Comparison of ENCODE assay signal across 30 mouse cellular contexts in genomic region chr7:24563837-24564206, GRCm38 (mm10). TPM values are rescaled to one million over a fixed set of nuclear protein-coding genes. Genes with fewer than 3 reads are reported as not detected.
A peak's percentile ranks its signal among the peaks of the same experiment; 100 is the strongest.
DNase-seq lines count a peak whose midpoint lies in the region; ATAC-seq and TF ChIP-seq lines count a peak whose summit lies in the region.
"Had no signal": no experiment of that assay in that cellular context is flagged by ENCODE, and none has a peak within 500 bp of the region (broad histone marks: within the 10 kb centered on the region; RNA-seq: fewer than 3 reads in every experiment).

No protein-coding gene starts in this region.

- intact Hi-C loops in heart, postnatal 25 days (cut with DNase I): loop anchor here (2.0 kb wide), 1 partner anchor 91 kb away; no protein-coding TSS in a partner anchor

- H3K36me3 ChIP-seq in kidney, embryonic 15.5 days: peaks cover 90% of the 10 kb centered on the region
- peaks cover 87% of the 10 kb centered on the region for H3K36me3 ChIP-seq in E14TG2a.4 (ENCODE audit: insufficient read depth, low read length)
- peaks cover 97% of the 10 kb centered on the region for H3K36me3 ChIP-seq in embryonic facial prominence, embryonic 10.5 days (replicated peaks)

- peaks cover 7% of the 10 kb centered on the region; the same call in 1 of the 2 replicates for H3K4me1 ChIP-seq in kidney, embryonic 15.5 days
- H3K4me1 ChIP-seq in E14TG2a.4 (replicated peaks; ENCODE audit: low read depth, low read length): peaks cover 81% of the 10 kb centered on the region
- no peaks in the 10 kb centered on the region for H3K4me1 ChIP-seq in embryonic facial prominence, embryonic 10.5 days
- H3K4me1 ChIP-seq: embryonic facial prominence, embryonic 13.5 days; forebrain, embryonic 12.5 days; forebrain, embryonic 15.5 days; heart, embryonic 12.5 days; heart, embryonic 15.5 days had no signal

- H3K4me2 ChIP-seq in kidney, embryonic 15.5 days: no peak overlapping the region
- H3K4me2 ChIP-seq: embryonic facial prominence, embryonic 13.5 days; forebrain, embryonic 12.5 days; forebrain, embryonic 15.5 days; heart, embryonic 12.5 days; heart, embryonic 15.5 days; hindbrain, embryonic 14.5 days had no signal

- WGBS in kidney, embryonic 15.5 days: 82% methylated on average over 4 of the region's 4 CpGs
- WGBS in embryonic facial prominence, embryonic 10.5 days: 85% methylated on average over 4 of the region's 4 CpGs

- no peak for DNase-seq in kidney, postnatal 14 days
- peak; percentile 13 for DNase-seq in 416B (ENCODE audit: low read depth)
- peak; percentile 47 for DNase-seq in ZHBTc4 (ENCODE audit: low read depth, low spot score)
- DNase-seq in heart, postnatal 25 days (ENCODE audit: low spot score): no peak
- DNase-seq in embryonic facial prominence, embryonic 10.5 days (ENCODE audit: low spot score): no peak
- DNase-seq: adrenal gland, postnatal 10 days; adrenal gland, postnatal 36 days; cerebellum, adult 18-20 months; cerebellum, adult 9-11 months; cerebellum, postnatal 25 days; gastrocnemius, postnatal 10 days; heart, adult 18-20 months; heart, postnatal 10 days; heart, postnatal 4 days had no signal

- no peak overlapping the region for H3K9ac ChIP-seq in kidney, embryonic 15.5 days
- H3K9ac ChIP-seq: embryonic facial prominence, embryonic 13.5 days; forebrain, embryonic 12.5 days; forebrain, embryonic 15.5 days; heart, embryonic 12.5 days; heart, embryonic 15.5 days; hindbrain, embryonic 14.5 days had no signal

- no peaks in the 10 kb centered on the region for H3K9me3 ChIP-seq in kidney, embryonic 15.5 days (replicated peaks)
- no peaks in the 10 kb centered on the region for H3K9me3 ChIP-seq in E14TG2a.4 (ENCODE audit: low read length)
- H3K9me3 ChIP-seq in embryonic facial prominence, embryonic 10.5 days: no peaks in the 10 kb centered on the region
- H3K9me3 ChIP-seq: embryonic facial prominence, embryonic 13.5 days; forebrain, embryonic 12.5 days; forebrain, embryonic 15.5 days; heart, embryonic 12.5 days; heart, embryonic 15.5 days had no signal

- no peak overlapping the region for H3K4me3 ChIP-seq in kidney, embryonic 15.5 days (replicated peaks)
- 0 out of 2 replicates have a peak overlapping the region, but pooled peaks have one; percentile 4 for H3K4me3 ChIP-seq in E14TG2a.4 (replicated peaks; ENCODE audit: low read length)
- no peak overlapping the region for H3K4me3 ChIP-seq in embryonic facial prominence, embryonic 10.5 days
- H3K4me3 ChIP-seq: embryonic facial prominence, embryonic 13.5 days; erythroblast, embryonic 14.5 days; forebrain, embryonic 12.5 days; forebrain, embryonic 15.5 days; heart, embryonic 12.5 days; heart, embryonic 15.5 days had no signal

- no peaks in the 10 kb centered on the region for H3K27me3 ChIP-seq in kidney, embryonic 15.5 days
- no peaks in the 10 kb centered on the region for H3K27me3 ChIP-seq in E14TG2a.4 (ENCODE audit: insufficient read depth, low read length)
- H3K27me3 ChIP-seq in embryonic facial prominence, embryonic 10.5 days (replicated peaks; ENCODE audit: low read depth, poor library complexity, severe bottlenecking): no peaks in the 10 kb centered on the region
- H3K27me3 ChIP-seq: embryonic facial prominence, embryonic 13.5 days; forebrain, embryonic 12.5 days; forebrain, embryonic 15.5 days; heart, embryonic 12.5 days; heart, embryonic 15.5 days had no signal

- 0 out of 2 replicates have a peak, but pooled peaks have one; percentile 4 for ATAC-seq in kidney, embryonic 15.5 days (replicated peaks; ENCODE audit: low FRiP score)
- ATAC-seq: intestine, embryonic 16.5 days had no signal

- TF ChIP-seq CTCF in E14TG2a.4 (conservative IDR thresholded peaks at IDR 0.05; ENCODE audit: low read length): no peak

- no peak overlapping the region for H3K27ac ChIP-seq in kidney, embryonic 15.5 days
- no peak overlapping the region for H3K27ac ChIP-seq in embryonic facial prominence, embryonic 10.5 days (replicated peaks)
- H3K27ac ChIP-seq: embryonic facial prominence, embryonic 13.5 days; forebrain, embryonic 12.5 days; forebrain, embryonic 15.5 days; heart, embryonic 15.5 days; hindbrain, embryonic 14.5 days; hindbrain, postnatal 0 days had no signal

RNA-seq across cellular contexts. Expression of gene Xrcc1, which starts 17.7 kb away (rescaled TPM):
- 117 and 137 TPM in 2 replicates for polyA plus RNA-seq in kidney, embryonic 15.5 days (2015; fragmentation: Nextera tagmentation; extraction: Ambion mirVana)
- total RNA-seq in heart, postnatal 25 days (2021): 10 to 100 TPM; 27.8 to 27.9 TPM
- polyA plus RNA-seq in embryonic facial prominence, embryonic 10.5 days (2016; fragmentation: Nextera tagmentation; extraction: Ambion mirVana): 169 TPM in 2 replicates

RNA-seq across cellular contexts. Expression of gene Pinlyp, which starts 17.9 kb away (rescaled TPM):
- 0.31 and 0.33 TPM in 2 replicates for polyA plus RNA-seq in kidney, embryonic 15.5 days (2015; fragmentation: Nextera tagmentation; extraction: Ambion mirVana)
- total RNA-seq in heart, postnatal 25 days (2021): not detected
- polyA plus RNA-seq in embryonic facial prominence, embryonic 10.5 days (2016; fragmentation: Nextera tagmentation; extraction: Ambion mirVana): not detected in 2 replicates
- total RNA-seq: adrenal gland, adult 18-20 months; adrenal gland, postnatal 10 days; adrenal gland, postnatal 36 days; common myeloid progenitor, adult 5-6 weeks; gastrocnemius, postnatal 10 days; heart, adult 18-20 months; heart, postnatal 10 days; heart, postnatal 4 days; hindbrain, postnatal 0 days; MEL had no signal
- polyA plus RNA-seq: CD4-positive, CD25-positive, alpha-beta regulatory T cell, adult 4 months; erythroblast, embryonic 14.5 days; forebrain, embryonic 12.5 days; forebrain, embryonic 15.5 days; heart, embryonic 12.5 days; heart, embryonic 15.5 days; hindbrain, embryonic 14.5 days; hindbrain, postnatal 0 days; inflammation-experienced regulatory T-cells, adult 6 months had no signal

RNA-seq across cellular contexts. Expression of gene Ethe1, which starts 23.5 kb away (rescaled TPM):
- polyA plus RNA-seq in kidney, embryonic 15.5 days (2015; fragmentation: Nextera tagmentation; extraction: Ambion mirVana): 46.8 and 48.4 TPM in 2 replicates
- total RNA-seq in heart, postnatal 25 days (2021): 10 to 100 TPM; 44.6 to 49.1 TPM
- polyA plus RNA-seq in embryonic facial prominence, embryonic 10.5 days (2016; fragmentation: Nextera tagmentation; extraction: Ambion mirVana): 26.3 and 27.3 TPM in 2 replicates

RNA-seq across cellular contexts. Expression of gene Zfp575, which starts 23.6 kb away (rescaled TPM):
- polyA plus RNA-seq in kidney, embryonic 15.5 days (2015; fragmentation: Nextera tagmentation; extraction: Ambion mirVana): 4.0 and 5.5 TPM in 2 replicates
- total RNA-seq in heart, postnatal 25 days (2021): under 1 TPM; 0.08 to 0.17 TPM
- 2.0 and 2.1 TPM in 2 replicates for polyA plus RNA-seq in embryonic facial prominence, embryonic 10.5 days (2016; fragmentation: Nextera tagmentation; extraction: Ambion mirVana)
- total RNA-seq: common myeloid progenitor, adult 5-6 weeks had no signal

RNA-seq across cellular contexts. Expression of gene Irgq, which starts 33.3 kb away (rescaled TPM):
- polyA plus RNA-seq in kidney, embryonic 15.5 days (2015; fragmentation: Nextera tagmentation; extraction: Ambion mirVana): 7.4 and 8.3 TPM in 2 replicates
- total RNA-seq in heart, postnatal 25 days (2021): 10 to 100 TPM; 15.7 to 18.2 TPM
- 8.2 and 8.9 TPM in 2 replicates for polyA plus RNA-seq in embryonic facial prominence, embryonic 10.5 days (2016; fragmentation: Nextera tagmentation; extraction: Ambion mirVana)

Comparison
In these comparisons a context has a peak if more than half of its experiments do, and no peak if none do; other contexts are left out.
1. DNase-seq: peak in 416B (single experiment) and ZHBTc4 (single experiment); none in kidney, postnatal 14 days (single experiment), heart, postnatal 25 days (single experiment) and embryonic facial prominence, embryonic 10.5 days (single experiment).